Mouse (Mus musculus) megakaryocyte, embryonic 14.5 days (primary cell): ENCODE data around the gene Opcml.

Source experiments
- FLI1 ChIP-seq: IDR thresholded peaks from 2 replicates; pipeline ENCODE4 v1.6.1; 2012; ENCODE audit warnings: low read length, inconsistent platforms, mixed read lengths
- GATA1 ChIP-seq: IDR thresholded peaks from 3 replicates; pipeline ENCODE4 v1.6.1; 2012; ENCODE audit warnings: mixed read lengths, low read length, inconsistent platforms, borderline replicate concordance

DNA sequence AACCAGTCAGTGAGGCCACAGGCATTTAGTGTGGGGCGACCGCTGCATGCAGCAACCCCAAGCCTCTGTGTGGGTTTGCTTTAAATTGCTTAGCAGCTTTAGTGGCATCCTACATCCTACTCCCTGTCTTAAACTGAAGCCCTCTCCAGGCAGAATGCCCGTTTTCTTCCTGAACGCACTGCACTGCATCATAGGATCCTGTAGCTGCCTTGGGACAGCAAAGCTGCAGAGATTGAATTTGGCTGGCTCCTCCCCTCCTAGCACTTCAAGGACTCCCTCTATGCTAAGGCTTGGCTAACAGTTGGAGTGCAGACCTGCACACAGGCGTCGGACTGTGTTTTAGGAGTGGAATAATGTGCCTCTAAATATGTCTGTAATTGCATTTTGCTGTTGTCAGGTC lies 474.2 kb downstream of the Opcml start:
- TF ChIP-seq GATA1 (no peak), FLI1 (no peak)
